Mouse (Mus musculus): Measurements from ENCODE around the gene Usp7.
A peak's percentile ranks its signal among the peaks of the same experiment; 100 is the strongest.

GRCm38 (mm10) chr16:8676228-8676627, 115.9 kb downstream of the Usp7 start:
- TF ChIP-seq EP300 (IDR thresholded peaks at IDR 0.05; ENCODE audit: low read depth) (peak; percentile 91), CTCF (IDR thresholded peaks at IDR 0.05; ENCODE audit: low read depth) (no peak)

Data from liver, embryonic 14.5 days (tissue).